In genomic region chr17:56543684-56544224, GRCm38 (mm10) we compare ENCODE assay signal across 13 mouse cellular contexts. TPM values are rescaled to one million over a fixed set of nuclear protein-coding genes. Genes with fewer than 3 reads are reported as not detected.
DNase-seq lines count a peak whose midpoint lies in the region; ATAC-seq lines count a peak whose summit lies in the region.
"Had no signal": no experiment of that assay in that cellular context is flagged by ENCODE, and none has a peak within 500 bp of the region (broad histone marks: within the 10 kb centered on the region; RNA-seq: fewer than 3 reads in every experiment).

No protein-coding gene starts in this region.

- no peaks in the 10 kb centered on the region for H3K27me3 ChIP-seq in intestine, embryonic 14.5 days (replicated peaks; ENCODE audit: control insufficient read depth, insufficient read depth, low read length)
- H3K27me3 ChIP-seq in intestine, embryonic 16.5 days (replicated peaks; ENCODE audit: control insufficient read depth, insufficient read depth, low read length): no peaks in the 10 kb centered on the region
- H3K27me3 ChIP-seq in midbrain, embryonic 11.5 days (ENCODE audit: control insufficient read depth, insufficient read depth, low read length): no peaks in the 10 kb centered on the region
- no peaks in the 10 kb centered on the region for H3K27me3 ChIP-seq in midbrain, embryonic 15.5 days (replicated peaks)
- no peaks in the 10 kb centered on the region for H3K27me3 ChIP-seq in limb, embryonic 11.5 days (ENCODE audit: control insufficient read depth, insufficient read depth, low read length)
- H3K27me3 ChIP-seq: midbrain, embryonic 12.5 days had no signal

- no peak for ATAC-seq in intestine, embryonic 14.5 days (replicated peaks; ENCODE audit: low FRiP score, low TSS enrichment, low read depth)
- ATAC-seq in intestine, embryonic 16.5 days: no peak
- no peak for ATAC-seq in midbrain, embryonic 11.5 days (ENCODE audit: low FRiP score)
- ATAC-seq in midbrain, embryonic 15.5 days (replicated peaks): no peak
- no peak for ATAC-seq in limb, embryonic 11.5 days (ENCODE audit: insufficient number of reproducible peaks, low FRiP score, low TSS enrichment, low read depth)

- H3K36me3 ChIP-seq in intestine, embryonic 14.5 days (ENCODE audit: control insufficient read depth, insufficient read depth, low read length): no peaks in the 10 kb centered on the region
- H3K36me3 ChIP-seq in intestine, embryonic 16.5 days (ENCODE audit: control insufficient read depth, insufficient read depth, low read length): no peaks in the 10 kb centered on the region
- no peaks in the 10 kb centered on the region for H3K36me3 ChIP-seq in midbrain, embryonic 11.5 days (ENCODE audit: control insufficient read depth, insufficient read depth, low read length)
- no peaks in the 10 kb centered on the region for H3K36me3 ChIP-seq in midbrain, embryonic 15.5 days (replicated peaks)
- H3K36me3 ChIP-seq in limb, embryonic 11.5 days (ENCODE audit: control insufficient read depth, insufficient read depth, low read length): no peaks in the 10 kb centered on the region
- H3K36me3 ChIP-seq: midbrain, embryonic 12.5 days had no signal

- no peak overlapping the region for H3K4me2 ChIP-seq in intestine, embryonic 14.5 days (ENCODE audit: low read length)
- no peak overlapping the region for H3K4me2 ChIP-seq in intestine, embryonic 16.5 days (ENCODE audit: low read depth, low read length)
- H3K4me2 ChIP-seq in midbrain, embryonic 11.5 days: no peak overlapping the region
- no peak overlapping the region for H3K4me2 ChIP-seq in midbrain, embryonic 15.5 days
- H3K4me2 ChIP-seq in limb, embryonic 11.5 days (ENCODE audit: low read depth, severe bottlenecking): no peak overlapping the region
- H3K4me2 ChIP-seq: midbrain, embryonic 12.5 days had no signal

- no peak overlapping the region for H3K4me3 ChIP-seq in intestine, embryonic 14.5 days (ENCODE audit: low read depth, low read length)
- H3K4me3 ChIP-seq in intestine, embryonic 16.5 days (ENCODE audit: low read length): no peak overlapping the region
- H3K4me3 ChIP-seq in midbrain, embryonic 11.5 days (ENCODE audit: low read depth, low read length): no peak overlapping the region
- H3K4me3 ChIP-seq in midbrain, embryonic 15.5 days: no peak overlapping the region
- no peak overlapping the region for H3K4me3 ChIP-seq in limb, embryonic 11.5 days (ENCODE audit: low read depth, low read length)
- H3K4me3 ChIP-seq: midbrain, embryonic 12.5 days had no signal

- peak; percentile 9 for DNase-seq in cerebellum, adult 9-10 months
- no peak for DNase-seq in cerebellum, postnatal 36 days
- DNase-seq in intestine, embryonic 14.5 days (ENCODE audit: low spot score): peak; percentile 27
- DNase-seq in midbrain, embryonic 11.5 days (ENCODE audit: low spot score, missing footprints): peak; percentile 69
- DNase-seq in limb, embryonic 11.5 days (ENCODE audit: low spot score): peak; percentile 19
- no peak for DNase-seq in retina, embryonic 14.5 days (ENCODE audit: low spot score)
- DNase-seq: lung, postnatal 14 days had no signal

- no peaks in the 10 kb centered on the region for H3K9me3 ChIP-seq in intestine, embryonic 14.5 days (ENCODE audit: control insufficient read depth, low read length)
- 0 out of 2 replicates have a peak, but pooled peaks cover 2% of the 10 kb centered on the region for H3K9me3 ChIP-seq in intestine, embryonic 16.5 days (ENCODE audit: control insufficient read depth, low read length)
- H3K9me3 ChIP-seq in midbrain, embryonic 11.5 days (ENCODE audit: control insufficient read depth, low read length): no peaks in the 10 kb centered on the region
- H3K9me3 ChIP-seq in midbrain, embryonic 15.5 days: no peaks in the 10 kb centered on the region
- no peaks in the 10 kb centered on the region for H3K9me3 ChIP-seq in limb, embryonic 11.5 days (ENCODE audit: control insufficient read depth, low read length)
- H3K9me3 ChIP-seq: midbrain, embryonic 12.5 days had no signal

- 69% methylated on average over 3 of the region's 3 CpGs for WGBS in intestine, embryonic 14.5 days
- 77% methylated on average over 3 of the region's 3 CpGs for WGBS in intestine, embryonic 16.5 days
- WGBS in midbrain, embryonic 11.5 days: 80% methylated on average over 3 of the region's 3 CpGs
- WGBS in midbrain, embryonic 15.5 days: 83% methylated on average over 3 of the region's 3 CpGs
- 83% methylated on average over 3 of the region's 3 CpGs for whole genome bisulfite sequencing in limb, embryonic 11.5 days

- H3K9ac ChIP-seq in intestine, embryonic 14.5 days (ENCODE audit: low read length): no peak overlapping the region
- H3K9ac ChIP-seq in intestine, embryonic 16.5 days (ENCODE audit: low read depth, low read length): no peak overlapping the region
- H3K9ac ChIP-seq in midbrain, embryonic 11.5 days (ENCODE audit: low read length): no peak overlapping the region
- H3K9ac ChIP-seq in midbrain, embryonic 15.5 days: no peak overlapping the region
- no peak overlapping the region for H3K9ac ChIP-seq in limb, embryonic 11.5 days (ENCODE audit: low read length)
- H3K9ac ChIP-seq: liver, embryonic 14.5 days; midbrain, embryonic 12.5 days had no signal

- no peaks in the 10 kb centered on the region for H3K4me1 ChIP-seq in intestine, embryonic 14.5 days (replicated peaks; ENCODE audit: control insufficient read depth, insufficient read depth, low read length)
- no peaks in the 10 kb centered on the region for H3K4me1 ChIP-seq in intestine, embryonic 16.5 days (ENCODE audit: control insufficient read depth, insufficient read depth, low read length)
- peaks cover 4% of the 10 kb centered on the region; the same call in 1 of the 2 replicates for H3K4me1 ChIP-seq in midbrain, embryonic 11.5 days (ENCODE audit: control insufficient read depth, insufficient read depth, low read length)
- H3K4me1 ChIP-seq in midbrain, embryonic 15.5 days: peaks cover 24% of the 10 kb centered on the region
- no peaks in the 10 kb centered on the region for H3K4me1 ChIP-seq in limb, embryonic 11.5 days (ENCODE audit: control insufficient read depth, insufficient read depth, low read length)

- H3K27ac ChIP-seq in intestine, embryonic 14.5 days (ENCODE audit: low read depth): no peak overlapping the region
- no peak overlapping the region for H3K27ac ChIP-seq in intestine, embryonic 16.5 days (ENCODE audit: low read length)
- no peak overlapping the region for H3K27ac ChIP-seq in midbrain, embryonic 11.5 days (ENCODE audit: low read depth, low read length)
- no peak overlapping the region for H3K27ac ChIP-seq in midbrain, embryonic 15.5 days
- no peak overlapping the region for H3K27ac ChIP-seq in limb, embryonic 11.5 days (replicated peaks; ENCODE audit: low read depth, low read length)
- H3K27ac ChIP-seq: liver, embryonic 14.5 days had no signal

RNA-seq across cellular contexts. Expression of gene Gm20219, which starts 10.4 kb away (rescaled TPM):
- polyA plus RNA-seq in intestine, embryonic 14.5 days (2014; fragmentation: Nextera tagmentation; extraction: Ambion mirVana): 2.2 and 2.8 TPM in 2 replicates
- polyA plus RNA-seq in intestine, embryonic 16.5 days (2015; fragmentation: Nextera tagmentation; extraction: Ambion mirVana): 0.98 and 1.4 TPM in 2 replicates
- 0.45 and 0.58 TPM in 2 replicates for polyA plus RNA-seq in midbrain, embryonic 11.5 days (2014; fragmentation: Nextera tagmentation; extraction: Ambion mirVana)
- polyA plus RNA-seq in midbrain, embryonic 15.5 days (2015; fragmentation: Nextera tagmentation; extraction: Ambion mirVana): 1.4 and 2.0 TPM in 2 replicates
- polyA plus RNA-seq in limb, embryonic 11.5 days (2014; fragmentation: Nextera tagmentation; extraction: Ambion mirVana): 0.73 and 0.84 TPM in 2 replicates

RNA-seq across cellular contexts. Expression of gene Znrf4, which starts 31.5 kb away (rescaled TPM):
- not detected in 2 replicates for polyA plus RNA-seq in intestine, embryonic 14.5 days (2014; fragmentation: Nextera tagmentation; extraction: Ambion mirVana)
- not detected in 2 replicates for polyA plus RNA-seq in intestine, embryonic 16.5 days (2015; fragmentation: Nextera tagmentation; extraction: Ambion mirVana)
- not detected in 2 replicates for polyA plus RNA-seq in midbrain, embryonic 11.5 days (2014; fragmentation: Nextera tagmentation; extraction: Ambion mirVana)
- not detected in 2 replicates for polyA plus RNA-seq in midbrain, embryonic 15.5 days (2015; fragmentation: Nextera tagmentation; extraction: Ambion mirVana)
- polyA plus RNA-seq in limb, embryonic 11.5 days (2014; fragmentation: Nextera tagmentation; extraction: Ambion mirVana): not detected in 2 replicates
- polyA plus RNA-seq: embryonic facial prominence, embryonic 14.5 days; kidney, embryonic 16.5 days; liver, embryonic 14.5 days; midbrain, embryonic 12.5 days had no signal

RNA-seq across cellular contexts. Expression of gene Safb2, which starts 40.6 kb away (rescaled TPM):
- 57.1 and 59.9 TPM in 2 replicates for polyA plus RNA-seq in intestine, embryonic 14.5 days (2014; fragmentation: Nextera tagmentation; extraction: Ambion mirVana)
- 52.7 and 56.0 TPM in 2 replicates for polyA plus RNA-seq in intestine, embryonic 16.5 days (2015; fragmentation: Nextera tagmentation; extraction: Ambion mirVana)
- 45.8 and 46.5 TPM in 2 replicates for polyA plus RNA-seq in midbrain, embryonic 11.5 days (2014; fragmentation: Nextera tagmentation; extraction: Ambion mirVana)
- polyA plus RNA-seq in midbrain, embryonic 15.5 days (2015; fragmentation: Nextera tagmentation; extraction: Ambion mirVana): 78.4 and 86.1 TPM in 2 replicates
- 65.3 and 78.6 TPM in 2 replicates for polyA plus RNA-seq in limb, embryonic 11.5 days (2014; fragmentation: Nextera tagmentation; extraction: Ambion mirVana)

RNA-seq across cellular contexts. Expression of gene Safb, which starts 40.9 kb away (rescaled TPM):
- polyA plus RNA-seq in intestine, embryonic 14.5 days (2014; fragmentation: Nextera tagmentation; extraction: Ambion mirVana): 73.3 and 81.8 TPM in 2 replicates
- polyA plus RNA-seq in intestine, embryonic 16.5 days (2015; fragmentation: Nextera tagmentation; extraction: Ambion mirVana): 68.6 and 76.2 TPM in 2 replicates
- 110 and 113 TPM in 2 replicates for polyA plus RNA-seq in midbrain, embryonic 11.5 days (2014; fragmentation: Nextera tagmentation; extraction: Ambion mirVana)
- polyA plus RNA-seq in midbrain, embryonic 15.5 days (2015; fragmentation: Nextera tagmentation; extraction: Ambion mirVana): 120 and 129 TPM in 2 replicates
- polyA plus RNA-seq in limb, embryonic 11.5 days (2014; fragmentation: Nextera tagmentation; extraction: Ambion mirVana): 119 and 132 TPM in 2 replicates

Comparison
In these comparisons a context has a peak if more than half of its experiments do, and no peak if none do; other contexts are left out.
1. DNase-seq: peak in cerebellum, adult 9-10 months (single experiment), intestine, embryonic 14.5 days (single experiment), midbrain, embryonic 11.5 days (single experiment) and limb, embryonic 11.5 days (single experiment); none in cerebellum, postnatal 36 days (0 of 2) and retina, embryonic 14.5 days (single experiment).